In the genomic region with DNA sequence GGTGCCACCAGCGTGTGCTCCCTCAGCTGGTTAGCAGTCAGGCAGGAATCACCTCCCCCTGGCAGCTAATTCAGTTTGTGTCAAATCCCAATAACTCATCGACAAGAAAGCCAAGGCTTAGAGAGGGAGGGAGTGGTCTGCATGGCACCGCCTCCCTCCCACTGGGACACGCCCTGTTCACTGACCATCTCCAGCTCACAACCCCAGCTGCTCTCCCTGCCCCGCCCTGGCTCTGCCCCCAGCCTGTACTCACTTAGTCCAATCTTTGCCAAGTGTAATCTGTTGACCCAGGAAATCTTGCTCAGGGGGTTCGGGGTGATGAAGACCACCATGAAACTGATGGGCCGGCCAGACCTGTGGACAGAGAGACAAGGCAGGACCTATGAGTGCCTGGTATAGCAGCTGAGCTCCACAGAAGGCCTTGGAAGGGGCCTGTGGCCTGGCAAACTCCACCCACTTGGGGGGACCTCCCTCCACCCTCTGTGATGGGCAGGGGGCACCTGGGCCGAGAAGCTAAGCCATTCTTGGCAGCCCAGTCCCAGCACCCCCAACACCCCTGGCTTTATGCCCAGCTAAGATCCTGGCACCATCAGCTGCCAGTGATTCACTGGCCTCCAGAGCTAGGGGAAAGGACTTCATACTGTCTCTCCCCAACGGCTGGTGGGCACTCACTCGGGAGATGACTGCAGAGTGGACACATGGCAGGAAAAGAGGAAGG, we compare ENCODE assay signal across 10 mouse cellular contexts.
DNase-seq lines count a peak whose midpoint lies in the region; ATAC-seq lines count a peak whose summit lies in the region.
"Had no signal": no experiment of that assay in that cellular context is flagged by ENCODE, and none has a peak within 500 bp of the region (broad histone marks: within the 10 kb centered on the region; RNA-seq: fewer than 3 reads in every experiment).

No protein-coding gene starts in this region.

- peak; percentile 49 for DNase-seq in forebrain, embryonic 14.5 days (ENCODE audit: low spot score)
- peak; percentile 39 for DNase-seq in ZHBTc4 (ENCODE audit: low read depth, low spot score)
- peak; percentile 21 for DNase-seq in lung, postnatal 36 days
- DNase-seq in heart, postnatal 25 days (ENCODE audit: low spot score): no peak

- WGBS in forebrain, embryonic 14.5 days: 78% methylated on average over 10 of the region's 10 CpGs
- WGBS in forebrain, embryonic 12.5 days: 91% methylated on average over 10 of the region's 10 CpGs
- 62% methylated on average over 10 of the region's 10 CpGs for WGBS in liver, embryonic 16.5 days (ENCODE audit: insufficient replicate concordance)
- 64% methylated on average over 10 of the region's 10 CpGs for WGBS in liver, embryonic 12.5 days (ENCODE audit: insufficient replicate concordance)

- no peak overlapping the region for H3K27ac ChIP-seq in forebrain, embryonic 14.5 days (ENCODE audit: low read depth, low read length)
- no peak overlapping the region for H3K27ac ChIP-seq in forebrain, embryonic 12.5 days
- no peak overlapping the region for H3K27ac ChIP-seq in liver, embryonic 16.5 days (ENCODE audit: low read length)
- no peak overlapping the region for H3K27ac ChIP-seq in liver, embryonic 12.5 days
- H3K27ac ChIP-seq: neural tube, embryonic 12.5 days had no signal

- no peak overlapping the region for H3K9ac ChIP-seq in forebrain, embryonic 14.5 days (ENCODE audit: low read length)
- no peak overlapping the region for H3K9ac ChIP-seq in forebrain, embryonic 12.5 days
- H3K9ac ChIP-seq in liver, embryonic 16.5 days (ENCODE audit: low read depth, low read length): no peak overlapping the region
- no peak overlapping the region for H3K9ac ChIP-seq in liver, embryonic 12.5 days
- H3K9ac ChIP-seq: neural tube, embryonic 12.5 days had no signal

- H3K4me3 ChIP-seq in forebrain, embryonic 14.5 days (ENCODE audit: low read depth, low read length): no peak overlapping the region
- no peak overlapping the region for H3K4me3 ChIP-seq in forebrain, embryonic 12.5 days (replicated peaks)
- no peak overlapping the region for H3K4me3 ChIP-seq in liver, embryonic 16.5 days (ENCODE audit: low read depth, low read length)
- no peak overlapping the region for H3K4me3 ChIP-seq in liver, embryonic 12.5 days
- H3K4me3 ChIP-seq: neural tube, embryonic 12.5 days had no signal

- no peak for ATAC-seq in forebrain, embryonic 14.5 days
- no peak for ATAC-seq in forebrain, embryonic 12.5 days (ENCODE audit: low FRiP score)
- ATAC-seq in liver, embryonic 16.5 days (ENCODE audit: low read depth): 0 out of 2 replicates have a peak, but pooled peaks have one; percentile 4
- ATAC-seq in liver, embryonic 12.5 days: no peak
- no peak for ATAC-seq in megakaryocyte-erythroid progenitor cell, adult 5-6 weeks (replicated peaks; ENCODE audit: low FRiP score, low TSS enrichment, poor library complexity, severe bottlenecking)

- no peaks in the 10 kb centered on the region for H3K27me3 ChIP-seq in forebrain, embryonic 14.5 days (replicated peaks; ENCODE audit: control insufficient read depth, insufficient read depth, low read length)
- no peaks in the 10 kb centered on the region for H3K27me3 ChIP-seq in forebrain, embryonic 12.5 days
- no peaks in the 10 kb centered on the region for H3K27me3 ChIP-seq in liver, embryonic 16.5 days (ENCODE audit: control insufficient read depth, insufficient read depth, low read depth, low read length)
- H3K27me3 ChIP-seq in liver, embryonic 12.5 days (replicated peaks): no peaks in the 10 kb centered on the region
- H3K27me3 ChIP-seq: neural tube, embryonic 12.5 days had no signal

- no peaks in the 10 kb centered on the region; the same call in 1 of the 2 replicates for H3K9me3 ChIP-seq in forebrain, embryonic 14.5 days (replicated peaks; ENCODE audit: control insufficient read depth, low read length)
- peaks cover 12% of the 10 kb centered on the region for H3K9me3 ChIP-seq in forebrain, embryonic 12.5 days
- peaks cover 2% of the 10 kb centered on the region; the same call in 1 of the 2 replicates for H3K9me3 ChIP-seq in liver, embryonic 16.5 days (replicated peaks; ENCODE audit: control insufficient read depth, low read length)
- peaks cover 9% of the 10 kb centered on the region for H3K9me3 ChIP-seq in liver, embryonic 12.5 days (replicated peaks)

- H3K4me2 ChIP-seq in forebrain, embryonic 14.5 days (ENCODE audit: low read length): no peak overlapping the region
- H3K4me2 ChIP-seq in forebrain, embryonic 12.5 days: no peak overlapping the region
- H3K4me2 ChIP-seq in liver, embryonic 16.5 days (ENCODE audit: low read depth, low read length): no peak overlapping the region
- no peak overlapping the region for H3K4me2 ChIP-seq in liver, embryonic 12.5 days
- H3K4me2 ChIP-seq: liver, embryonic 11.5 days; neural tube, embryonic 12.5 days had no signal

- H3K4me1 ChIP-seq in forebrain, embryonic 14.5 days (ENCODE audit: control insufficient read depth, insufficient read depth, low read length): no peaks in the 10 kb centered on the region
- peaks cover 3% of the 10 kb centered on the region; the same call in 1 of the 2 replicates for H3K4me1 ChIP-seq in forebrain, embryonic 12.5 days
- peaks cover 9% of the 10 kb centered on the region; the same call in 1 of the 2 replicates for H3K4me1 ChIP-seq in liver, embryonic 16.5 days (ENCODE audit: control insufficient read depth, low read depth, low read length)
- peaks cover 25% of the 10 kb centered on the region for H3K4me1 ChIP-seq in liver, embryonic 12.5 days
- H3K4me1 ChIP-seq: neural tube, embryonic 12.5 days had no signal

- intact Hi-C loops in heart, postnatal 25 days (cut with DNase I): no loop called here

- H3K36me3 ChIP-seq in forebrain, embryonic 14.5 days (ENCODE audit: control insufficient read depth, insufficient read depth, low read length): peaks cover 81% of the 10 kb centered on the region
- peaks cover 97% of the 10 kb centered on the region for H3K36me3 ChIP-seq in forebrain, embryonic 12.5 days (replicated peaks)
- peaks cover 18% of the 10 kb centered on the region for H3K36me3 ChIP-seq in liver, embryonic 16.5 days (ENCODE audit: control insufficient read depth, insufficient read depth)
- peaks cover 45% of the 10 kb centered on the region for H3K36me3 ChIP-seq in liver, embryonic 12.5 days
